Mouse (Mus musculus) liver, embryonic 14.5 days (tissue): ENCODE measurements around the gene Gtdc1.

Source experiments
- CTCF ChIP-seq: IDR thresholded peaks from 2 replicates; pipeline ENCODE4 v1.5.1; 2016; ENCODE audit warnings: antibody characterized with exemption, low read depth, control low read depth
- EP300 ChIP-seq: IDR thresholded peaks from 2 replicates; pipeline ENCODE4 v1.6.1; 2016; ENCODE audit warnings: antibody characterized with exemption, low read depth

- no peak for TF ChIP-seq CTCF
- peak; percentile 62 for TF ChIP-seq EP300
Measured at GRCm38 (mm10) chr2:44955506-44955905, 28.0 kb upstream of the Gtdc1 start.
